Mouse (Mus musculus) liver, postnatal 0 days (tissue): ENCODE data around the gene Tmem234. TPM values are rescaled to one million over a fixed set of nuclear protein-coding genes. Genes with fewer than 3 reads are reported as not detected.
A peak's percentile ranks its signal among the peaks of the same experiment; 100 is the strongest.

Experiments used
- ATAC-seq: fragments of 200-750 bp; cut with Nextera tagmentation; 2 replicates; pipeline ENCODE4 v1.8.0; 2017; ENCODE audit warnings: mild to moderate bottlenecking, moderate library complexity
- DNase-seq: peaks from one replicate; pipeline ENCODE4 v3.0.0-alpha.2; 2016
- H3K27ac ChIP-seq: fragments of 300-500 bp; sonication (generic); 2 replicates; pipeline ENCODE4 v1.5.1; 2014; ENCODE audit warnings: antibody characterized with exemption, moderate library complexity, mild to moderate bottlenecking, low read depth
- H3K27me3 ChIP-seq: fragments of 300-500 bp; sonication (generic); 2 replicates; pipeline ENCODE4 v1.6.1; 2014; ENCODE audit warnings: low read length, control low read depth, mixed read lengths; ENCODE audit not compliant: insufficient read depth
- H3K36me3 ChIP-seq: fragments of 300-500 bp; sonication (generic); replicated peaks from 2 replicates; pipeline ENCODE4 v1.6.1; 2014; ENCODE audit warnings: mild to moderate bottlenecking, control low read depth, low read length, moderate library complexity, mixed read lengths; ENCODE audit not compliant: insufficient read depth
- H3K4me1 ChIP-seq: fragments of 300-500 bp; sonication (generic); 2 replicates; pipeline ENCODE4 v1.6.1; 2014; ENCODE audit warnings: antibody characterized with exemption, mild to moderate bottlenecking, control low read depth; ENCODE audit not compliant: insufficient read depth
- H3K4me2 ChIP-seq: fragments of 300-500 bp; sonication (generic); 2 replicates; pipeline ENCODE4 v1.6.1; 2014; ENCODE audit warnings: low read depth, mild to moderate bottlenecking, low read length, moderate library complexity, mixed read lengths
- H3K4me3 ChIP-seq: fragments of 300-500 bp; sonication (generic); 2 replicates; pipeline ENCODE4 v1.5.1; 2014; ENCODE audit warnings: low read depth, low read length
- H3K9ac ChIP-seq: fragments of 300-500 bp; sonication (generic); replicated peaks from 2 replicates; pipeline ENCODE4 v1.6.1; 2014; ENCODE audit warnings: mild to moderate bottlenecking, moderate library complexity
- H3K9me3 ChIP-seq: fragments of 300-500 bp; sonication (generic); 2 replicates; pipeline ENCODE4 v1.6.1; 2016; ENCODE audit warnings: mild to moderate bottlenecking, control low read depth, low read length, mixed read lengths
- CTCF ChIP-seq: sonication (generic); IDR thresholded peaks from 2 replicates; pipeline ENCODE4 v1.5.1; 2016; ENCODE audit warnings: antibody characterized with exemption, low read depth
- EP300 ChIP-seq: IDR thresholded peaks from 2 replicates; pipeline ENCODE4 v1.6.1; 2016; ENCODE audit warnings: antibody characterized with exemption, low read depth, mild to moderate bottlenecking
- WGBS: fragments of 180-500 bp; shearing (Covaris S2); extraction: QIAGEN DNeasy Blood & Tissue Kit; methylation state at CpG from one replicate; pipeline ENCODE4 v1.1.7; 2014; ENCODE audit not compliant: insufficient replicate concordance; 5-methylcytosine and 5-hydroxymethylcytosine counted together
- polyA plus RNA-seq: library from polyadenylated mRNA; unstranded; fragments of >200 nt; fragmentation: Nextera tagmentation; extraction: Ambion mirVana; gene quantifications from 2 replicates; pipeline ENCODE4 v1.2.1, GENCODE M21; 2015

Tmem234 gene
- polyA plus RNA-seq, 1 experiment from 2014 or later, result 93.9 TPM

DNA sequence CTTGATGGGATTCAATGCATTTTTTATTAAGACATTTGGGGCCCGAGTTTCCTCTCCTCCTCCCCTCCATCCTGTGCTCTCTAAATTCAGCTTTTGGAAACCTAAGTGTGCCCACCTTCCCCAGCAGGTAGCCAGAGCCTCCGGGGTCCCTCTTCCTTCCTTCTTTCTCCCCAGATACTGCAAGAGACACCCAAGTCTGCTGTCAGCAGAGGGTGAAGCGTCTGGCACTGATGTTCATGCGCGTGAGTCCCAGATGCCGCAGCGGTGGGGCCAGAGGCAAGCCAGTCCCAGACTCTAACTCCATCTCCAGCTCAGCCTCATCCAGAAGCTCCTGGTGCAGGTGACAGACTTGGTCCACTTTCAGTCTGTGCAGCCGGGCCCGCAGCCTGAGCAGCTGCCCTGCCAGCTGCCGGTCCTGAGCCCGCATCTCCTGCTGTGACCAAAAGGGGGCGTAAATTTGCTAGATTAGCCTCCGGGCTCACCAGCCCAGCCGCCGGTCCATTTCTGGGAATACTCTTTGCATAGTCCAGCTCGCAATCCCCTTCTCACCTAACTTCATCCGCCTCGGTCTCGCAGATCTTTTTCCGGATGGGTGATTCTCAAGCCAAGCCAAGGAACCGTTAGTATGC is 23.5 kb upstream of the Tmem234 start:
- peak; percentile 43; the same call in 1 of the 2 replicates for ATAC-seq
- H3K27ac ChIP-seq, result no peak overlapping the region

DNA sequence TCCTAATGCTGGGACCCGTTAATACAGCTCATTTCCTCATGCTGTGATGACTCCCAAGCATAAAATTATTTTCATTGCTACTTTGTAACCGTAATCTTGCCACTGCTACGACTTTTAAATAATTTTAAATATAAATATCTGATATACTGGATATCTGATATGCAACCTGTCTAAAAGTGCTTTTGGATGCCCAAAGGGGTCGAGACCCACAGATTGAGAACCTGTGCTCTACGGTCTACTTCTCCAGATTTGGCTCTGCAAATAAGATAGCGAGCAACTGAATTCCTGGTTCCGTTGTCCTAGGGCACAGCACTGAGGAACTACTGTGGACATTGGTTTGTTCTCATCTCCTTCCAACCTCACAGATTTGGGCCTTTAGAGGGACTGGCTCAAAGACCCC is 22.8 kb upstream of the Tmem234 start:
- Histone ChIP-seq H3K36me3 (no peaks in the 10 kb centered on the region), H3K9ac (no peak overlapping the region), H3K4me1 (peaks cover 3% of the 10 kb centered on the region; the same call in 1 of the 2 replicates), H3K27ac (no peak overlapping the region; the same call in 1 of the 2 replicates), H3K27me3 (no peaks in the 10 kb centered on the region), H3K4me2 (no peak overlapping the region), H3K9me3 (no peaks in the 10 kb centered on the region), H3K4me3 (no peak overlapping the region; the same call in 1 of the 2 replicates)
- ATAC-seq (no peak), DNase-seq (no peak)
- WGBS, result 75% methylated on average over 7 of the region's 7 CpGs
- TF ChIP-seq CTCF (no peak), EP300 (no peak)

More for the DNA sequence above, 23.5 kb upstream of the Tmem234 start:
- Histone ChIP-seq H3K4me1 (peaks cover 3% of the 10 kb centered on the region; the same call in 1 of the 2 replicates), H3K36me3 (no peaks in the 10 kb centered on the region), H3K27me3 (no peaks in the 10 kb centered on the region), H3K9me3 (no peaks in the 10 kb centered on the region), H3K4me2 (peak overlapping the region; percentile 36), H3K9ac (peak overlapping the region; percentile 36; the same call in 1 of the 2 replicates), H3K4me3 (peak overlapping the region; percentile 13; the same call in 1 of the 2 replicates)
- 28% methylated on average over 21 of the region's 21 CpGs for WGBS
- peak; percentile 76 for TF ChIP-seq CTCF
- TF ChIP-seq EP300, result no peak
- peak; percentile 78 for DNase-seq

DNA sequence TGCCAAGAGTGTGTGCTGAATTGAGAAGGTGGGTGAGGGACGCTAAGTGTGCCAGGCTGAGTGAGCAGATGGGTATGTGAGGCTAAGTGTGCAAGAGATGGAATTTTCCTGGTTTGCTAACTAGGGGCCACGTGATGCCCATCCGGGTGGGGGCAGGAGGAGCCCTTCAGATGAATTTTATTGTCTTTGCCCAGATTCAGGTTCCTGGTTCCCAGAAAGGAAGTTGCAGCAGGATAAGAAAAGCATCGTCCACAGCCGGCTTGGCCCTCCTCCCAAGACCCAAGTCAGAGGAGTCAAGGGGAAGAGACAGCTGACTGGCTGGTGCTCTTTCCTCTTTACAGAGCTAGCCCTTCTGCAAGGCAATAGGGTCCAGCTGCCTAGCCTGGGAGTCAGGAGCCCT is 22.0 kb upstream of the Tmem234 start, which contains the start of gene Fam167b:
TSS of gene Fam167b (minus strand) at position 84 of the 400 bp plus-strand sequence.
- TF ChIP-seq CTCF, result no peak
- TF ChIP-seq EP300, result no peak
- 63% methylated on average over 5 of the region's 5 CpGs for WGBS
- peak; percentile 22; the same call in 1 of the 2 replicates for ATAC-seq
- Histone ChIP-seq H3K9ac (no peak within 1 kb of the TSS), H3K4me2 (0 out of 2 replicates have a peak within 1 kb of the TSS, but pooled peaks have one; percentile 0), H3K27me3 (no peaks in the 10 kb centered on the region), H3K36me3 (no peaks in the 10 kb centered on the region), H3K27ac (peak within 1 kb of the TSS; percentile 53; the same call in 1 of the 2 replicates), H3K9me3 (no peaks in the 10 kb centered on the region), H3K4me3 (no peak within 1 kb of the TSS; the same call in 1 of the 2 replicates), H3K4me1 (peaks cover 3% of the 10 kb centered on the region; the same call in 1 of the 2 replicates)
- no peak for DNase-seq

DNA sequence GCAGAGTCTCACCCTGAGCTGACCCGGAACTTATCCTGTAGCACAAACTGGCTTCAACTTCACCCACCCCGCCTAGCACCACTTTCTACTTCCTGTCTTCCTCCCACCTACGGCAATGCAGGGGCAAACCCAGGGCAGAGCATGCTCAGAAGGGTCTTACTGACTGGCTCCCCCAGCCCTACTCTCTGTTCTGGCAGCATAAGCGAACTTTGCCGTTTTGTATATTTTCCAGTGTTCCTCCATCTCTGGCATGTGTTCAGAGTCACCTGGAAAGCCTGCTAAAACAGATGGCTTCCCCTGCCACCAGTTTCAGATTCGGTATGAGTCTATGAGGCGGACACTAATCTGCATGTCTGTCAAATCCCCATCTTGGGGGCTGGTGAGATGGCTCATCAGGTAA is 20.1 kb upstream of the Tmem234 start:
- WGBS, result 59% methylated on average over 7 of the region's 7 CpGs
- no peak for DNase-seq
- Histone ChIP-seq H3K9ac (no peak overlapping the region), H3K4me3 (no peak overlapping the region), H3K4me2 (no peak overlapping the region), H3K4me1 (peaks cover 9% of the 10 kb centered on the region), H3K9me3 (no peaks in the 10 kb centered on the region), H3K27me3 (no peaks in the 10 kb centered on the region), H3K36me3 (no peaks in the 10 kb centered on the region), H3K27ac (no peak overlapping the region)
- no peak for TF ChIP-seq EP300
- TF ChIP-seq CTCF, result no peak
- ATAC-seq, result no peak

DNA sequence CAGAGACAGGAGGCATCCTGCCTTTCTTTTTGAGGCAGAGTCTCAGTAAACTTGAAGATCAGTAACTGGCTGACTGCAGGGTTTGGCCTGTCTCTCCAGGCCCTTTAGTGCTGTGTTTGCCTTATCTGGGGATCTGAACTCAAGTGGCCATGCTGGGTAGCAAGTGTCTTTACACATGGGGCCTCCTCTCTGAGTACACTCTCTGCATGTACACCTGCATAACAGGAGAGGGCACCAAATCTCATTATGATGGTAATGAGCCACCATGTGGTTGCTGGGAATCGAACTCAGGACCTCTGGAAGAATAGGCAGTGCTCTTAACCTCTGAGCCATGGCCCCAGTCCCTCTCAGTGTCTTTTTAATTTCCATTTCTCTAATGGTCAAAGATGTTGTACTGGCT is 18.2 kb upstream of the Tmem234 start:
- peak; percentile 20; the same call in 1 of the 2 replicates for TF ChIP-seq CTCF
- no peak for TF ChIP-seq EP300
- no peak overlapping the region for H3K9ac ChIP-seq
- no peak overlapping the region for H3K27ac ChIP-seq
- H3K4me1 ChIP-seq, result peaks cover 12% of the 10 kb centered on the region
- WGBS, result 76% methylated on average over 1 of the region's 1 CpGs
- H3K4me2 ChIP-seq, result no peak overlapping the region
- ATAC-seq, result no peak
- H3K4me3 ChIP-seq, result no peak overlapping the region
- H3K27me3 ChIP-seq, result no peaks in the 10 kb centered on the region
- H3K36me3 ChIP-seq, result no peaks in the 10 kb centered on the region
- H3K9me3 ChIP-seq, result no peaks in the 10 kb centered on the region
- no peak for DNase-seq

DNA sequence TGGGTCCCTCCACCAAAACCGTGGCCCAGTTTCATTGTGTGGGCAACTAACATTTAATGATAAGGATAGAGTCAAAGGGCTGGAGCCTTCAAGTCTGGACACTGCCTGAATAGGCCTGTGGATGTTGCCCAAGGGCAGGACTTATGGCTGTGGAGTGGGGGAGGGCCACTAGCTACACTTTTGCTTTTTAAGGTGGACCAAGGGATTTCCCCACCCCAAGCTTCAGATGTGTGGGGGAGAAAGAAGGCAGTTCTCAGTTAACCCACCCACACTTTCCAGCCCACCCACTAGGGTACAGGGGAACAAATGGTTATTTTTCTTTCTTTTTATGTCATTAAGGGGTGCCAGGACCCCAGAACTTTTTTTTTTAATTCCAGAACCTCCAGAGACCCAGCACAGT is 16.1 kb upstream of the Tmem234 start:
- peak overlapping the region; percentile 63 for H3K9ac ChIP-seq

More for the DNA sequence above, 16.1 kb upstream of the Tmem234 start:
- H3K4me3 ChIP-seq, result peak overlapping the region; percentile 53
- peak overlapping the region; percentile 41 for H3K27ac ChIP-seq
- peaks cover 23% of the 10 kb centered on the region for H3K4me1 ChIP-seq
- H3K27me3 ChIP-seq, result no peaks in the 10 kb centered on the region
- no peak for ATAC-seq
- no peaks in the 10 kb centered on the region for H3K36me3 ChIP-seq
- 62% methylated on average over 1 of the region's 1 CpGs for WGBS
- peak; percentile 25 for DNase-seq
- H3K9me3 ChIP-seq, result no peaks in the 10 kb centered on the region
- H3K4me2 ChIP-seq, result peak overlapping the region; percentile 72
- TF ChIP-seq EP300 (no peak), CTCF (no peak)
